Mouse (Mus musculus): ENCODE data around the gene Decr2. TPM values are rescaled to one million over a fixed set of nuclear protein-coding genes. Genes with fewer than 3 reads are reported as not detected.
A peak's percentile ranks its signal among the peaks of the same experiment; 100 is the strongest.
"Not testable (repeated sequence)": the region's sequence is repeated elsewhere in the genome, so short reads cannot be mapped to it uniquely, and the experiment has no call there.

Gene Decr2
- 10 to 100 TPM; 14.6 to 17.0 TPM for total RNA-seq (2021)

- peak; percentile 91 for DNase-seq
Observed at GRCm38 (mm10) chr17:26089905-26090632, at the start of gene Decr2. Gene Decr2, minus strand, starts transcription at chr17:26090337.

GRCm38 (mm10) chr17:26138901-26139381 lies 48.8 kb upstream of the Decr2 start:
- DNase-seq = peak; percentile 66

GRCm38 (mm10) chr17:26138239-26138836 lies 48.2 kb upstream of the Decr2 start, which contains the start of gene Axin1:
Gene Axin1, plus strand, starts transcription at chr17:26138688.
- peak; percentile 94 for DNase-seq

GRCm38 (mm10) chr17:26137751-26138130 lies 47.6 kb upstream of the Decr2 start:
- DNase-seq = no peak

- DNase-seq = no peak
Observed at GRCm38 (mm10) chr17:26137106-26137750, 47.1 kb upstream of the Decr2 start.

- no peak for DNase-seq
Observed at GRCm38 (mm10) chr17:26131856-26132853, 42.0 kb upstream of the Decr2 start.

- no peak for DNase-seq
Observed at GRCm38 (mm10) chr17:26131062-26131732, 41.1 kb upstream of the Decr2 start.

- no peak for DNase-seq
Observed at GRCm38 (mm10) chr17:26125226-26125625, 35.1 kb upstream of the Decr2 start.

GRCm38 (mm10) chr17:26124560-26124959 lies 34.4 kb upstream of the Decr2 start:
- DNase-seq = no peak

- peak; percentile 96 for DNase-seq
Observed at GRCm38 (mm10) chr17:26123267-26123684, 33.1 kb upstream of the Decr2 start, which contains the start of gene Mrpl28. Gene Mrpl28, plus strand, starts transcription at chr17:26123500.

GRCm38 (mm10) chr17:26122431-26123140 lies 32.4 kb upstream of the Decr2 start:
- no peak for DNase-seq

- peak; percentile 63 for DNase-seq
Observed at GRCm38 (mm10) chr17:26119766-26120710, 29.9 kb upstream of the Decr2 start.

GRCm38 (mm10) chr17:26116503-26117258 lies 26.5 kb upstream of the Decr2 start:
- DNase-seq = no peak

- no peak for DNase-seq
Observed at GRCm38 (mm10) chr17:26115956-26116487, 25.9 kb upstream of the Decr2 start.

- DNase-seq = no peak
Observed at GRCm38 (mm10) chr17:26115205-26115898, 25.2 kb upstream of the Decr2 start.

GRCm38 (mm10) chr17:26114461-26114860 lies 24.3 kb upstream of the Decr2 start:
- DNase-seq = not testable (repeated sequence)

- DNase-seq = no peak
Observed at GRCm38 (mm10) chr17:26114061-26114460, 23.9 kb upstream of the Decr2 start.

Data from heart, postnatal 4 days (tissue).